Mouse (Mus musculus) retina, postnatal 1 day (tissue): ENCODE data around the gene Gm20532.
A peak's percentile ranks its signal among the peaks of the same experiment; 100 is the strongest.

Source experiments
- DNase-seq: peaks from one replicate; pipeline ENCODE4 v3.0.0-alpha.2; 2012

The Gm20532 gene

GRCm38 (mm10) chr2:26597810-26598209 is 11.4 kb downstream of the Gm20532 start:
- no peak for DNase-seq

GRCm38 (mm10) chr2:26598462-26598861 is 12.0 kb downstream of the Gm20532 start:
- DNase-seq, result no peak

GRCm38 (mm10) chr2:26599965-26600364 is 13.5 kb downstream of the Gm20532 start:
- DNase-seq, result no peak

GRCm38 (mm10) chr2:26600664-26601063 is 14.2 kb downstream of the Gm20532 start:
- no peak for DNase-seq

GRCm38 (mm10) chr2:26601595-26601994 is 15.2 kb downstream of the Gm20532 start:
- no peak for DNase-seq

- no peak for DNase-seq
Observed at GRCm38 (mm10) chr2:26602631-26603030, 16.2 kb downstream of the Gm20532 start.

- DNase-seq, result no peak
Observed at GRCm38 (mm10) chr2:26603159-26603558, 16.7 kb downstream of the Gm20532 start.

GRCm38 (mm10) chr2:26603720-26604671 is 17.6 kb downstream of the Gm20532 start, which contains the start of gene Agpat2:
Gene Agpat2 (minus strand): TSS chr2:26604417.
- peak; percentile 85 for DNase-seq

GRCm38 (mm10) chr2:26605331-26605730 is 18.9 kb downstream of the Gm20532 start:
- no peak for DNase-seq

- DNase-seq, result no peak
Observed at GRCm38 (mm10) chr2:26606579-26606978, 20.1 kb downstream of the Gm20532 start.

- DNase-seq, result peak; percentile 32
Observed at GRCm38 (mm10) chr2:26607056-26607910, 20.8 kb downstream of the Gm20532 start.

GRCm38 (mm10) chr2:26608781-26609180 is 22.3 kb downstream of the Gm20532 start:
- no peak for DNase-seq

- DNase-seq, result no peak
Observed at GRCm38 (mm10) chr2:26609261-26609661, 22.8 kb downstream of the Gm20532 start.

GRCm38 (mm10) chr2:26610526-26610925 is 24.1 kb downstream of the Gm20532 start:
- no peak for DNase-seq

GRCm38 (mm10) chr2:26611054-26611453 is 24.6 kb downstream of the Gm20532 start:
- no peak for DNase-seq

- no peak for DNase-seq
Observed at GRCm38 (mm10) chr2:26611896-26612295, 25.5 kb downstream of the Gm20532 start.

GRCm38 (mm10) chr2:26614903-26615302 is 28.5 kb downstream of the Gm20532 start:
- DNase-seq, result no peak

- no peak for DNase-seq
Observed at GRCm38 (mm10) chr2:26615459-26616124, 29.2 kb downstream of the Gm20532 start.

- no peak for DNase-seq
Observed at GRCm38 (mm10) chr2:26617331-26617730, 30.9 kb downstream of the Gm20532 start.

GRCm38 (mm10) chr2:26617928-26618327 is 31.5 kb downstream of the Gm20532 start:
- no peak for DNase-seq

- no peak for DNase-seq
Observed at GRCm38 (mm10) chr2:26621246-26621645, 34.8 kb downstream of the Gm20532 start.

GRCm38 (mm10) chr2:26622984-26623383 is 36.5 kb downstream of the Gm20532 start:
- DNase-seq, result no peak

GRCm38 (mm10) chr2:26625419-26625818 is 39.0 kb downstream of the Gm20532 start:
- no peak for DNase-seq
